Mouse (Mus musculus): ENCODE measurements around the gene Cbr1. TPM values are rescaled to one million over a fixed set of nuclear protein-coding genes. Genes with fewer than 3 reads are reported as not detected.

Gene Cbr1
- total RNA-seq, 2 experiments from 2014 or later = 71.0 to 89.8 TPM

Other genes with a start within 250 kb of the Cbr1 start
- gene Setd4, start 1.8 kb upstream of the Cbr1 start, total RNA-seq (2021) = 1 to 10 TPM; 2.9 to 8.1 TPM
- 1 to 10 TPM; 4.1 to 4.4 TPM for gene Gm5678, start 22.2 kb downstream of the Cbr1 start, total RNA-seq (2021)
- 1 to 10 TPM; 6.4 to 8.8 TPM for gene Cbr3, start 77.4 kb downstream of the Cbr1 start, total RNA-seq (2021)
- 10 to 100 TPM; 17.6 to 21.8 TPM for gene Dop1b, start 106.1 kb downstream of the Cbr1 start, total RNA-seq (2021)
- gene Morc3, start 226.3 kb downstream of the Cbr1 start, total RNA-seq (2021) = 10 to 100 TPM; 25.1 to 30.3 TPM

Data from adrenal gland, adult 18-20 months (tissue).